Comparison of ENCODE assay signal across 22 mouse cellular contexts in genomic region chr10:29824413-29824812, GRCm38 (mm10).
DNase-seq lines count a peak whose midpoint lies in the region; ATAC-seq and TF ChIP-seq lines count a peak whose summit lies in the region.
"Had no signal": no experiment of that assay in that cellular context is flagged by ENCODE, and none has a peak within 500 bp of the region (broad histone marks: within the 10 kb centered on the region; RNA-seq: fewer than 3 reads in every experiment).

No protein-coding gene starts in this region.

- peaks cover 12% of the 10 kb centered on the region; the same call in 1 of the 2 replicates for H3K4me1 ChIP-seq in forebrain, embryonic 15.5 days
- H3K4me1 ChIP-seq in forebrain, embryonic 10.5 days: no peaks in the 10 kb centered on the region
- H3K4me1 ChIP-seq: embryonic facial prominence, embryonic 15.5 days; forebrain, embryonic 12.5 days; heart, embryonic 10.5 days; hindbrain, embryonic 12.5 days had no signal

- H3K4me2 ChIP-seq in forebrain, embryonic 15.5 days (replicated peaks): no peak overlapping the region
- H3K4me2 ChIP-seq: embryonic facial prominence, embryonic 15.5 days; forebrain, embryonic 12.5 days; hindbrain, embryonic 12.5 days had no signal

- no peak for DNase-seq in forebrain, embryonic 10.5 days (ENCODE audit: extremely low spot score, low spot score)
- no peak for DNase-seq in layer of hippocampus, adult 2 months (ENCODE audit: low spot score in 2 of 2)
- DNase-seq in layer of hippocampus, adult 18-20 months (ENCODE audit: low spot score in 2 of 2): no peak
- peak; percentile 8 for DNase-seq in right cerebral cortex, adult 18-20 months
- no peak for DNase-seq in right cerebral cortex, postnatal 4 days
- no peak for DNase-seq in gastrocnemius, postnatal 4 days (ENCODE audit: low spot score in 2 of 2)
- DNase-seq: adrenal gland, postnatal 10 days; cerebellum, adult 11-12 months; cerebellum, adult 9-10 months; cerebellum, postnatal 25 days; gastrocnemius, postnatal 36 days; heart, adult 18-20 months; heart, postnatal 10 days; heart, postnatal 4 days had no signal

- TF ChIP-seq CTCF in layer of hippocampus, adult 2 months (conservative IDR thresholded peaks at IDR 0.05): no peak

- no peaks in the 10 kb centered on the region for H3K36me3 ChIP-seq in forebrain, embryonic 15.5 days
- H3K36me3 ChIP-seq in forebrain, embryonic 10.5 days (replicated peaks): no peaks in the 10 kb centered on the region
- H3K36me3 ChIP-seq: embryonic facial prominence, embryonic 15.5 days; forebrain, embryonic 12.5 days; heart, embryonic 10.5 days; hindbrain, embryonic 12.5 days had no signal

- peak overlapping the region; percentile 75 for H3K27ac ChIP-seq in forebrain, embryonic 15.5 days (replicated peaks)
- no peak overlapping the region for H3K27ac ChIP-seq in forebrain, embryonic 10.5 days
- H3K27ac ChIP-seq in layer of hippocampus, adult 2 months: peak overlapping the region; percentile 82
- H3K27ac ChIP-seq: embryonic facial prominence, embryonic 15.5 days; forebrain, embryonic 12.5 days; heart, embryonic 10.5 days; hindbrain, embryonic 12.5 days had no signal

- H3K9me3 ChIP-seq in forebrain, embryonic 15.5 days: no peaks in the 10 kb centered on the region
- H3K9me3 ChIP-seq in forebrain, embryonic 10.5 days: no peaks in the 10 kb centered on the region
- H3K9me3 ChIP-seq: embryonic facial prominence, embryonic 15.5 days; forebrain, embryonic 12.5 days; heart, embryonic 10.5 days; hindbrain, embryonic 12.5 days had no signal

- no peaks in the 10 kb centered on the region for H3K27me3 ChIP-seq in forebrain, embryonic 15.5 days
- H3K27me3 ChIP-seq in forebrain, embryonic 10.5 days (ENCODE audit: poor library complexity, severe bottlenecking): no peaks in the 10 kb centered on the region
- H3K27me3 ChIP-seq: embryonic facial prominence, embryonic 15.5 days; forebrain, embryonic 12.5 days; hindbrain, embryonic 12.5 days had no signal

- H3K4me3 ChIP-seq in forebrain, embryonic 15.5 days: no peak overlapping the region
- no peak overlapping the region for H3K4me3 ChIP-seq in forebrain, embryonic 10.5 days
- H3K4me3 ChIP-seq in layer of hippocampus, adult 2 months: no peak overlapping the region
- H3K4me3 ChIP-seq: embryonic facial prominence, embryonic 15.5 days; erythroblast, embryonic 14.5 days; forebrain, embryonic 12.5 days; heart, embryonic 10.5 days; hindbrain, embryonic 12.5 days had no signal

- 0 out of 2 replicates have a peak, but pooled peaks have one; percentile 3 for ATAC-seq in forebrain, embryonic 15.5 days (replicated peaks)
- ATAC-seq: hindbrain, embryonic 16.5 days; inflammation-experienced regulatory T-cells, adult 6 months had no signal

- H3K9ac ChIP-seq in forebrain, embryonic 15.5 days (replicated peaks): no peak overlapping the region
- H3K9ac ChIP-seq: embryonic facial prominence, embryonic 15.5 days; forebrain, embryonic 12.5 days; hindbrain, embryonic 12.5 days had no signal
